Mouse (Mus musculus) kidney, embryonic 16.5 days (tissue): ENCODE measurements around the gene Iqck. TPM values are rescaled to one million over a fixed set of nuclear protein-coding genes. Genes with fewer than 3 reads are reported as not detected.

Source experiments
- ATAC-seq: fragments of 200-750 bp; cut with Nextera tagmentation; 2 replicates; pipeline ENCODE4 v1.8.0; 2017; ENCODE audit warnings: moderate TSS enrichment; ENCODE audit not compliant: low FRiP score, low TSS enrichment
- H3K27ac ChIP-seq: fragments of 300-500 bp; sonication (generic); 2 replicates; pipeline ENCODE4 v1.5.1; 2014; ENCODE audit warnings: low read length
- H3K27me3 ChIP-seq: fragments of 300-500 bp; sonication (generic); 2 replicates; pipeline ENCODE4 v1.6.1; 2014; ENCODE audit warnings: low read length, control low read depth, mixed read lengths; ENCODE audit not compliant: insufficient read depth
- H3K36me3 ChIP-seq: fragments of 300-500 bp; sonication (generic); 2 replicates; pipeline ENCODE4 v1.6.1; 2014; ENCODE audit warnings: low read length, control low read depth, mixed read lengths; ENCODE audit not compliant: insufficient read depth
- H3K4me1 ChIP-seq: fragments of 300-500 bp; sonication (generic); 2 replicates; pipeline ENCODE4 v1.6.1; 2014; ENCODE audit warnings: low read length, control low read depth, mixed read lengths; ENCODE audit not compliant: insufficient read depth
- H3K4me2 ChIP-seq: fragments of 300-500 bp; sonication (generic); replicated peaks from 2 replicates; pipeline ENCODE4 v1.6.1; 2014; ENCODE audit warnings: low read depth, low read length
- H3K4me3 ChIP-seq: fragments of 300-500 bp; sonication (generic); 2 replicates; pipeline ENCODE4 v1.5.1; 2014; ENCODE audit warnings: mild to moderate bottlenecking, low read length
- H3K9ac ChIP-seq: fragments of 300-500 bp; sonication (generic); replicated peaks from 2 replicates; pipeline ENCODE4 v1.6.1; 2014; ENCODE audit warnings: low read length
- H3K9me3 ChIP-seq: fragments of 300-500 bp; sonication (generic); 2 replicates; pipeline ENCODE4 v1.6.1; 2016; ENCODE audit warnings: low read length, control low read depth
- WGBS: fragments of 180-500 bp; shearing (Covaris S2); extraction: QIAGEN DNeasy Blood & Tissue Kit; methylation state at CpG from one replicate; pipeline ENCODE4 v1.1.7; 2014; 5-methylcytosine and 5-hydroxymethylcytosine counted together
- polyA plus RNA-seq: library from polyadenylated mRNA; unstranded; fragments of >200 nt; fragmentation: Nextera tagmentation; extraction: Ambion mirVana; gene quantifications from 2 replicates; pipeline ENCODE4 v1.2.1, GENCODE M21; 2015

Iqck gene
- polyA plus RNA-seq, 1 experiment from 2014 or later = 3.1 TPM

GRCm38 (mm10) chr7:118937469-118938387, 82.2 kb downstream of the Iqck start:
- Histone ChIP-seq H3K27me3 (no peaks in the 10 kb centered on the region), H3K4me3 (no peak overlapping the region), H3K9me3 (no peaks in the 10 kb centered on the region), H3K27ac (no peak overlapping the region), H3K4me1 (no peaks in the 10 kb centered on the region), H3K4me2 (no peak overlapping the region), H3K36me3 (no peaks in the 10 kb centered on the region), H3K9ac (no peak overlapping the region)
- 69% methylated on average over 11 of the region's 11 CpGs for WGBS
- no peak for ATAC-seq

- Histone ChIP-seq H3K36me3 (no peaks in the 10 kb centered on the region), H3K4me1 (0 out of 2 replicates have a peak, but pooled peaks cover 2% of the 10 kb centered on the region), H3K27ac (no peak overlapping the region), H3K9ac (no peak overlapping the region), H3K9me3 (no peaks in the 10 kb centered on the region), H3K4me2 (no peak overlapping the region), H3K27me3 (no peaks in the 10 kb centered on the region), H3K4me3 (no peak overlapping the region)
- 79% methylated on average over 3 of the region's 3 CpGs for WGBS
- ATAC-seq = no peak
These were observed 86.7 kb downstream of the Iqck start for GRCm38 (mm10) chr7:118942297-118942696.

- ATAC-seq = 0 out of 2 replicates have a peak, but pooled peaks have one; percentile 19
- 0 out of 2 replicates have a peak, but pooled peaks cover 2% of the 10 kb centered on the region for H3K4me1 ChIP-seq
- H3K27me3 ChIP-seq = no peaks in the 10 kb centered on the region
- 23% methylated on average over 7 of the region's 7 CpGs for WGBS
- H3K36me3 ChIP-seq = no peaks in the 10 kb centered on the region
- no peaks in the 10 kb centered on the region for H3K9me3 ChIP-seq
- H3K4me2 ChIP-seq = no peak overlapping the region
- H3K9ac ChIP-seq = no peak overlapping the region
- no peak overlapping the region for H3K27ac ChIP-seq
- H3K4me3 ChIP-seq = no peak overlapping the region
These were observed 87.6 kb downstream of the Iqck start for GRCm38 (mm10) chr7:118943170-118943569.

GRCm38 (mm10) chr7:118944884-118945283, 89.3 kb downstream of the Iqck start:
- no peak for ATAC-seq
- 8% methylated on average over 2 of the region's 2 CpGs for WGBS
- Histone ChIP-seq H3K4me3 (no peak overlapping the region), H3K4me1 (0 out of 2 replicates have a peak, but pooled peaks cover 2% of the 10 kb centered on the region), H3K4me2 (no peak overlapping the region), H3K9me3 (no peaks in the 10 kb centered on the region), H3K27ac (no peak overlapping the region), H3K36me3 (no peaks in the 10 kb centered on the region), H3K9ac (no peak overlapping the region), H3K27me3 (no peaks in the 10 kb centered on the region)

- no peak for ATAC-seq
- no peaks in the 10 kb centered on the region for H3K36me3 ChIP-seq
- WGBS = 70% methylated on average over 3 of the region's 3 CpGs
- H3K9ac ChIP-seq = no peak overlapping the region
- no peak overlapping the region for H3K27ac ChIP-seq
- H3K4me1 ChIP-seq = 0 out of 2 replicates have a peak, but pooled peaks cover 2% of the 10 kb centered on the region
- no peak overlapping the region for H3K4me2 ChIP-seq
- no peak overlapping the region for H3K4me3 ChIP-seq
- no peaks in the 10 kb centered on the region for H3K27me3 ChIP-seq
- H3K9me3 ChIP-seq = no peaks in the 10 kb centered on the region
These were observed 91.7 kb downstream of the Iqck start for GRCm38 (mm10) chr7:118947241-118947640.

GRCm38 (mm10) chr7:118948677-118949282, 93.2 kb downstream of the Iqck start:
- no peaks in the 10 kb centered on the region for H3K36me3 ChIP-seq
- no peaks in the 10 kb centered on the region for H3K9me3 ChIP-seq
- H3K9ac ChIP-seq = no peak overlapping the region
- 0 out of 2 replicates have a peak, but pooled peaks cover 2% of the 10 kb centered on the region for H3K4me1 ChIP-seq
- no peak overlapping the region for H3K27ac ChIP-seq
- no peaks in the 10 kb centered on the region for H3K27me3 ChIP-seq
- ATAC-seq = no peak
- no peak overlapping the region for H3K4me2 ChIP-seq
- H3K4me3 ChIP-seq = no peak overlapping the region
- 71% methylated on average over 2 of the region's 2 CpGs for WGBS

GRCm38 (mm10) chr7:118949749-118950148, 94.2 kb downstream of the Iqck start:
- WGBS = 63% methylated on average over 7 of the region's 7 CpGs

GRCm38 (mm10) chr7:118953626-118954282, 98.2 kb downstream of the Iqck start:
- H3K27me3 ChIP-seq = no peaks in the 10 kb centered on the region
- no peak for ATAC-seq
- no peak overlapping the region for H3K27ac ChIP-seq
- no peak overlapping the region for H3K4me3 ChIP-seq
- WGBS = 63% methylated on average over 11 of the region's 11 CpGs
- no peaks in the 10 kb centered on the region for H3K36me3 ChIP-seq
- H3K4me2 ChIP-seq = no peak overlapping the region
- no peaks in the 10 kb centered on the region for H3K4me1 ChIP-seq
- no peak overlapping the region for H3K9ac ChIP-seq
- H3K9me3 ChIP-seq = no peaks in the 10 kb centered on the region

More at GRCm38 (mm10) chr7:118949749-118950148, 94.2 kb downstream of the Iqck start:
- ATAC-seq = no peak
- no peak overlapping the region for H3K4me3 ChIP-seq
- no peak overlapping the region for H3K9ac ChIP-seq
- H3K36me3 ChIP-seq = no peaks in the 10 kb centered on the region
- H3K4me2 ChIP-seq = no peak overlapping the region
- no peaks in the 10 kb centered on the region for H3K9me3 ChIP-seq
- no peak overlapping the region for H3K27ac ChIP-seq
- H3K27me3 ChIP-seq = no peaks in the 10 kb centered on the region
- H3K4me1 ChIP-seq = 0 out of 2 replicates have a peak, but pooled peaks cover under 1% of the 10 kb centered on the region

GRCm38 (mm10) chr7:118954968-118955367, 99.4 kb downstream of the Iqck start:
- H3K4me2 ChIP-seq = no peak overlapping the region
- H3K27me3 ChIP-seq = no peaks in the 10 kb centered on the region
- 90% methylated on average over 1 of the region's 1 CpGs for WGBS
- no peak overlapping the region for H3K9ac ChIP-seq
- no peak overlapping the region for H3K27ac ChIP-seq
- H3K4me3 ChIP-seq = no peak overlapping the region
- ATAC-seq = no peak
- no peaks in the 10 kb centered on the region for H3K36me3 ChIP-seq
- no peaks in the 10 kb centered on the region for H3K9me3 ChIP-seq
- H3K4me1 ChIP-seq = no peaks in the 10 kb centered on the region
